Mouse (Mus musculus) embryonic stem cell, embryonic (primary cell): ENCODE data around the gene Tanc2.

Experiments
- CTCF ChIA-PET, 4 experiments: fragments of 300-600 bp in 2 of 4; fragments of 350-600 bp in 2 of 4; sonication (Branson Sonifier 250); formaldehyde crosslinking; loops; one replicate each; lab custom pipeline; 2022; ENCODE audit warnings: inconsistent platforms in 2 of 4; lab: Charles Lee
- POLR2A ChIA-PET, 4 experiments: fragments of 300-600 bp in 2 of 4; fragments of 350-600 bp in 2 of 4; sonication (Branson Sonifier 250); formaldehyde crosslinking; loops; one replicate each; lab custom pipeline; 2022; ENCODE audit warnings: antibody characterized with exemption in 4 of 4, inconsistent platforms in 1 of 4; lab: Charles Lee

Tanc2 gene

GRCm38 (mm10) chr11:105759413-105759812 is 169.6 kb downstream of the Tanc2 start:
- ChIA-PET CTCF (interaction anchor here in 1 of 4 experiments (0.6 kb wide), 1 partner anchor 533 kb away, joined by 3 read pairs; no protein-coding TSS in a partner anchor), POLR2A (no interaction called here)

DNA sequence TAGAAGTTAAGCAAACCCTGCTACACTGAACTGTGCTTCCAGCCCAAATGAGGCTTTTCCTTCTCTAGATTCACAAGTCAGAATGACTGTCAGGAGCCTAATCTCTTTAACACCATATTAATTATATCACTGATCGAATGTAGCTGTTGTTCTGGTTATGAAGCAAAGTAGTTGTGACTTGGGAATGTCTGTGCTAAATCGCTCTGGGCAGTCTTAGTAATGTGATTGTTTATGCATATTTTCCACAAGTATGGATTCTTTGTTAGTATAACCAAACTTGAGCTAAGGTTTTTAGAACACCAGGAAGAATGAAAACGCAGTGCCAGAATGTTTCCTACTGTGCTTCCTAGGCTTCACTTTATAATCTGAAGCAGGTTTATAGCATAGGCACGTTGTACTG is 170.6 kb downstream of the Tanc2 start:
- CTCF ChIA-PET, result interaction anchor here in 1 of 4 experiments (0.6 kb wide), 1 partner anchor 1846 kb away, joined by 3 read pairs; no protein-coding TSS in a partner anchor

DNA sequence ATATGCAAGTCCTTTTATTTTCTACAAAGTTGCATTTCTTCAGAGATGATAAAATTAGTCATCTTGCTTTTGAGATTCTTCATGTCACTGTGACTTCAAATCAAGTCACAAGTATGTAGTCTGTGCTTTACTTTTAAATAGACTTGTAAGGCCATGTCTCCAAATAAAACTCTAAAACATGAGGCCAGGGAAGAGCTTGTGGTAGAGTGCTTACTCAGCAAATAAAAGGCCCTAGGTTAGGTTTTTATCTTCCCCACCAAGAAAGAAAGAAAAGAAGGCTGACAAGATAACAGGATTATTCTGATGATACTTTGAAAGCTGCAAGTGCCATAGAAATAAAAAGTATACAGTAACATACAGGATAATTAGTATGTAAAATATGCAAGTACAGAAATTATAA is 188.0 kb downstream of the Tanc2 start:
- ChIA-PET POLR2A (no interaction called here), CTCF (no interaction called here)

More for the DNA sequence above, 170.6 kb downstream of the Tanc2 start:
- POLR2A ChIA-PET, result interaction anchor here in 1 of 4 experiments (0.7 kb wide), 1 partner anchor 105 kb away, joined by 5 read pairs; no protein-coding TSS in a partner anchor

DNA sequence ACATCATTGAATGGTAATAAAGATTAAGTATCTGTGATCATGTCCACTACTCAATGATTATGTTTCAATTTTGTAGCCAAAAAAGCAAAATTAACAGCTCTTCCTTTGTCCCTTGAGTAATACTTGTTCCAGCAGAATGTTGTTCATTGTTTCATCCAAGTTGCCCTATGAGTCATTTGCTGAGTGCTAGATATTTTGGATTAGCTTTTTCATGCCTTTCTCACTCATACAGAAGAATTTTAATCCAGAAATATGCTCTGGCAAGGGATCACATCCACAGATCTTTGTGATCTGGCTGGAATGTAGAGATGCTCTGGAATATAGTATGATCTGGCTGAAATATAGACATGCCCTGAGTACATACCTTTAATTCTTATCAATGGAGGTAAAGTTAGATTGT is 202.7 kb downstream of the Tanc2 start:
- POLR2A ChIA-PET, result no interaction called here

GRCm38 (mm10) chr11:105803686-105804085 is 213.9 kb downstream of the Tanc2 start:
- ChIA-PET POLR2A (no interaction called here), CTCF (no interaction called here)

More for the DNA sequence above, 202.7 kb downstream of the Tanc2 start:
- CTCF ChIA-PET, result no interaction called here

DNA sequence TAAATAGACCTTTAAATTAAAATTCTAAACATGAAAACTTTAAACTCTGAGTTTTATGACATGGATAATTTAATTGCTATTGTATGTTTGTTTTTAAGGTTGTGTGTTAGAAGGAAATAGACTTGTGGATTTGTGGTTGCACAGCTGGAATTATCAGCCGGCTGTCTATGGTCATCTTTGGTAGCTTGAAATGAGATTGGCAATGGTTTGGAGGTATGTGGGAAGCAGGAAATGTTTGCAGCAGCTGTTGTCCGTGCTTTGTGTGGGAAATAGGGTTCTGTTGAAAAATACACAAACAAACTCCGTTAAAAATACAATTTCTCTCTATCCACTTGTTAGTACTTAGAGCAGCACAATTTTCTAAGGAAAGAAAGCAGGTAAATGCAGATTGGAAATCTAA is 215.0 kb downstream of the Tanc2 start:
- CTCF ChIA-PET, result no interaction called here
- POLR2A ChIA-PET, result no interaction called here

GRCm38 (mm10) chr11:105807103-105807502 is 217.3 kb downstream of the Tanc2 start:
- ChIA-PET CTCF (interaction anchor here in 1 of 4 experiments (0.7 kb wide), 1 partner anchor 52 kb away, joined by 3 read pairs; no protein-coding TSS in a partner anchor), POLR2A (no interaction called here)

- ChIA-PET POLR2A (no interaction called here), CTCF (no interaction called here)
Observed at GRCm38 (mm10) chr11:105823246-105823645, 233.5 kb downstream of the Tanc2 start.

- ChIA-PET CTCF (no interaction called here), POLR2A (no interaction called here)
Observed at GRCm38 (mm10) chr11:105823759-105824158, 234.0 kb downstream of the Tanc2 start.

- ChIA-PET POLR2A (no interaction called here), CTCF (no interaction called here)
Observed at GRCm38 (mm10) chr11:105828175-105828574, 238.4 kb downstream of the Tanc2 start.

DNA sequence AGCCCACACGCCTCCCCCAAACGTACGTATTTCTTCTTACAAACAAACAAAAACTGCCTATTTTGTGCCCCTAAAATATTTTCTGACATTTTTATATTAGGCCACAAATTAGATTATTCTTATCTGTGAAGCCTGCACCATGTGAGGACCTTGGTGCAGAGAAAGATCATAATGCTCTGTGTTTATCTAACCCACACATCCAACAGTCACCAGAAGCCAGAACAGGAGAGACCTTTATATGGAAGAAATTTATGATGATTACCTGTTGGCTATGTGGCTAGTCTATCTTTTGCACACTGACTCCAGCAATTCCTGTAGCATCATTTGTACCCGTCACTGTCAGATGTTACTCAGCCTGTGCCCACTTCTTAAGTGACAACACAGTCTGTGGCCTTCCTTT is 245.4 kb downstream of the Tanc2 start:
- ChIA-PET POLR2A (interaction anchor here in 1 of 4 experiments (1.5 kb wide), 1 partner anchor 9 kb away, joined by 3 read pairs; no protein-coding TSS in a partner anchor), CTCF (no interaction called here)

- ChIA-PET POLR2A (no interaction called here), CTCF (interaction anchor here in 1 of 4 experiments (0.7 kb wide), 1 partner anchor 591 kb away, joined by 6 read pairs; no protein-coding TSS in a partner anchor)
Observed at GRCm38 (mm10) chr11:105836344-105836891, 246.6 kb downstream of the Tanc2 start.

- ChIA-PET POLR2A (no interaction called here), CTCF (no interaction called here)
Observed at GRCm38 (mm10) chr11:105837962-105838361, 248.2 kb downstream of the Tanc2 start.

DNA sequence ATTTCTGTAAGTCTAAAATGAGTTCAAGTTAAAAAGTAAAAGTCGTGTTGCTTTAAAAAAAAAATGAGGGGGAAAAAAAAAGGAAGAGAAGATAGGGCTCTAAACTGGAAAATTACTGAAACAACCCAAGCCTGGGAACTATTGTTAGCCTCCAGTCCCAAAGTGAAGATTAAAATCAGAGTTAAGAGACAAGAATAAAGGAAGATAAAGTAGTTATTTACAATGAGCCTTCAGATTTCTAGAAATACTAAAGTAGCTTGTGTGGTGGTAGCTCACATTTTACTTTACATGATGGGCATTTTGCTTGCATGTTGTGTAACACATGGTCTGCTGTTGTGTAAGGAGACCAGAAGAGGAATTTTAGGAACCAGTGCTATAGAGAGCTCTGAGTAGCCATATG is 256.1 kb downstream of the Tanc2 start:
- POLR2A ChIA-PET, result no interaction called here
- CTCF ChIA-PET, result no interaction called here

- POLR2A ChIA-PET, result no interaction called here
- CTCF ChIA-PET, result no interaction called here
Observed at GRCm38 (mm10) chr11:105855504-105855903, 265.7 kb downstream of the Tanc2 start.

DNA sequence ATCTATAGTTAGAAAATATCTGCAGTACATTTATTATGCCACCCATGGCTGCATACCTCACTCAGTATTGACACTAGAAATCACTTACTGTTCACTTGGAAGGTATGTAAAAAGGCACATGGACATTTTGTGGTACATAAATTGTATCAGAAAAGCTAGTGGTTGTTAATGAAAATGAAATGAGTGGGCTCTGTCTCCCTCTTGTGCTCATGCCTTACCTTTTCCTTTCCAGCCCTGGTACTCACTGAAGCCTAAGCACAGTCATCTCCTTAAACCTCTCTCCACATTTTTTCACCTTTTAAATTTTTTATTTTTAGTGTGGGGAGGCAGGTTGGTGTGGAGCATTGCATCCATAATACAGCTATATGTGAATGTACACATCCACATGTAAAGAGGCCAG is 268.3 kb downstream of the Tanc2 start:
- CTCF ChIA-PET, result interaction anchor here in 2 of 4 experiments (1.2 to 1.9 kb wide), 2 partner anchors 510 to 511 kb away, joined by 5 to 7 read pairs; no protein-coding TSS in a partner anchor
- POLR2A ChIA-PET, result interaction anchor here in 1 of 4 experiments (0.5 kb wide), 1 partner anchor 496 kb away, joined by 5 read pairs; no protein-coding TSS in a partner anchor

- CTCF ChIA-PET, result no interaction called here
- POLR2A ChIA-PET, result no interaction called here
Observed at GRCm38 (mm10) chr11:105885558-105885957, 295.8 kb downstream of the Tanc2 start.

DNA sequence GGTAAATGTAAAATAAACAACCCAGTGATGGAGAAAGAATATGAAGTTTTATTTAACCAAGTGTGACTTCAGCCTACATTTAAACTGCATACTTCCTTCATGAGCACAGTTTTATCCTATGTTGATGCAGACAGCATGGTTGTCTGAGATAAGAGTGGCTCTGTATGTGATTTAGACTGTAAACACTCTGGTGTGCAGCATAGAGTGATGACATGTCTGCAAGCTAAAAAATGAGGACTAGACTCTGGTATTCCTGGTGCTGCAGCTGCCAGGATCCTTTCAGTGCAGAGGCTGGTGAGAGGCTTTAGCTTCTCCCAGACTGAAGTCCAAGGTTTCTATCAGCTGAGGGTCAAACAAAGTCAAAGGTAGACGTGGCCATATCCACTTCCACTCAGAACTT is 297.5 kb downstream of the Tanc2 start:
- CTCF ChIA-PET, result no interaction called here
- POLR2A ChIA-PET, result no interaction called here

- ChIA-PET POLR2A (interaction anchor here in 2 of 4 experiments (0.6 to 1.0 kb wide), 2 partner anchors 45 to 186 kb away, joined by 3 to 5 read pairs; no protein-coding TSS in a partner anchor), CTCF (interaction anchor here in 1 of 4 experiments (1.0 kb wide), 1 partner anchor 12 kb away, joined by 3 read pairs; no protein-coding TSS in a partner anchor)
Observed at GRCm38 (mm10) chr11:105899151-105899550, 309.4 kb downstream of the Tanc2 start.

- CTCF ChIA-PET, result interaction anchor here in 1 of 4 experiments (1.0 kb wide), 1 partner anchor 10 kb away, joined by 4 read pairs; no protein-coding TSS in a partner anchor
Observed at GRCm38 (mm10) chr11:105901501-105901900, 311.7 kb downstream of the Tanc2 start.

GRCm38 (mm10) chr11:105902956-105903355 is 313.2 kb downstream of the Tanc2 start:
- CTCF ChIA-PET, result interaction anchor here in 1 of 4 experiments (1.5 kb wide), 1 partner anchor 9 kb away, joined by 3 read pairs; no protein-coding TSS in a partner anchor
- POLR2A ChIA-PET, result no interaction called here

More at GRCm38 (mm10) chr11:105901501-105901900, 311.7 kb downstream of the Tanc2 start:
- POLR2A ChIA-PET, result no interaction called here
